Mouse (Mus musculus) mouse trophoblast stem cell (cell line): ENCODE results near the gene Uggt1.

ENCODE experiments used
- in situ Hi-C, 2 experiments: fragments of 300-500 bp; cut with MseI, MboI; formaldehyde crosslinking; loops; 2 replicates in 1 of 2; 3 replicates in 1 of 2; pipeline ENCODE4 v1.15.1; 2025

Gene Uggt1

DNA sequence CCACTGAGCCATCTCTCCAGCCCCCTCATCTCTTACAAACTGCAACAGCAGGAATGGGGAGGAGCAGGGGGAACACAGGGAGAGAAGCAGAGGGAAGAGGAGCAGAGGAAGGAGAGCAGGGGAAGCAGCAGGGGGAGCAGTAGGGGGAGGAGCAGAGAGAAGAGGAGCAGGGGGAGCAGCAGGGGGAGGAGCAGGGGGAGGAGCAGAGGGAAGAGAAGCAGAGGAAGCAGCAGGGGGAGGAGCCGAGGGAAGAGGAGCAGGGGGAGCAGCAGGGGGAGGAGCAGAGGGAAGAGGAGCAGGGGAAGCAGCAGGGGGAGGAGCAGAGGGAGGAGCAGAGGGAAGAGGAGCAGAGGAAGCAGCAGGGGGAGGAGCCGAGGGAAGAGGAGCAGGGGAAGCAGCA is 14.1 kb upstream of the Uggt1 start:
- in situ Hi-C loops, result no loop called here

- in situ Hi-C loops, result no loop called here
Measured at GRCm38 (mm10) chr1:36257276-36257675, 12.8 kb upstream of the Uggt1 start.

- in situ Hi-C loops, result no loop called here
Measured at GRCm38 (mm10) chr1:36255871-36256640, 11.5 kb upstream of the Uggt1 start.

DNA sequence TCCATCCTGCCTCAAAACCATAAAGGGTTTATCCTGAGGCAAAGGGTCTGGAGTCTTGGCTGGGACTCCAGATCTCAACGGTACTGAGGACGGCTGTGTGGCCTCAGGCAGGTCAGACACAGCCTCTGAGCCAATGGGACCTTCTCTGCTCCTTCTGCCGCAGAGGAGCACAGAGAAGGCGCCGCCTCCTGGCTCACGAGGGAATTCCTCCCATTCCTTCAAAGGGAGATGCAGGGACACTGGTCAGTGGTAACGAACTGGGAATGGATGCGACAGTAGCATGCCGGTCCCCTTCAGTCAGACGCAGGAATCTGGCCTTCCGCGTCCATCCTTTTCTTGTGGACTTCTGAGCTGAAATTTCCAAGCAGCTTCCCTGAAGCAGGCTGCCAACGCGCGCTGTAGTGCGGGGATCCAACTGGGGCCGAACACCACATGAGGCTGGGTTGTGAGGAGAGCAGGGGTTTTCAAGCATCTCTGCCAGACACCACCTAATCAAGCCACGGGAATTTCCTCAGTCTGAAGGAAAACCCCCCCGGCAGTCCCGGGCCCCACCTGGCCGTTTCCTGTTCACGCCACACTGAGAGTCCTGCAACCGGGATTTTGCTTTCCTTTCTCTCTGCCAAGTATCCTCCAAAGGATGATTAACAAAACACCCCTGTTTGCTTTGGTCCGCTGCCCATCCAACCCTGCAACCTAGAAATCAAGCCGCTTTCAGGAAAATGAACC is 10.3 kb upstream of the Uggt1 start:
- in situ Hi-C loops, result no loop called here

DNA sequence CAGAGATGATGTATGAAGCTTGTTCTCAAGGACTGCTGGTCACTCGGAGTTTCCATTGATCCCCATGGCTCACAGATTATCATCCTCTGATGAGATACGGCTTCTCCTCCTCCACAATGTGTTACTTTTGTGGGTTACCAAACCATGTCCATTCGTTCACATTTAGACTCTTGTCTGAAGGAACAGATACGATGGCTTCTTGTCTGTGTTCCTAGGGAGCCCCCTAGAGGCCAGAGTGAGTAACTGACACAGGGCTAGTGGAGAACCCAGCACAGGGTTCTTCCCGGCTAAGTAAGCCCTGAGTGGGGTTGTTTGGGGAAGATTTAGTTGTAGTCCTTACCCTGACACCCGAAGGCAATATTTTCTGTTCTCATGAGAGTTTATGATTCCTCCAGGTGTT is 8.3 kb upstream of the Uggt1 start:
- in situ Hi-C loops, result no loop called here

- in situ Hi-C loops, result no loop called here
Measured at GRCm38 (mm10) chr1:36251426-36251825, 6.9 kb upstream of the Uggt1 start.

- in situ Hi-C loops, result no loop called here
Measured at GRCm38 (mm10) chr1:36246688-36247087, 2.2 kb upstream of the Uggt1 start.

GRCm38 (mm10) chr1:36244828-36245215 is 302 bp upstream of the Uggt1 start:
- in situ Hi-C loops, result no loop called here

DNA sequence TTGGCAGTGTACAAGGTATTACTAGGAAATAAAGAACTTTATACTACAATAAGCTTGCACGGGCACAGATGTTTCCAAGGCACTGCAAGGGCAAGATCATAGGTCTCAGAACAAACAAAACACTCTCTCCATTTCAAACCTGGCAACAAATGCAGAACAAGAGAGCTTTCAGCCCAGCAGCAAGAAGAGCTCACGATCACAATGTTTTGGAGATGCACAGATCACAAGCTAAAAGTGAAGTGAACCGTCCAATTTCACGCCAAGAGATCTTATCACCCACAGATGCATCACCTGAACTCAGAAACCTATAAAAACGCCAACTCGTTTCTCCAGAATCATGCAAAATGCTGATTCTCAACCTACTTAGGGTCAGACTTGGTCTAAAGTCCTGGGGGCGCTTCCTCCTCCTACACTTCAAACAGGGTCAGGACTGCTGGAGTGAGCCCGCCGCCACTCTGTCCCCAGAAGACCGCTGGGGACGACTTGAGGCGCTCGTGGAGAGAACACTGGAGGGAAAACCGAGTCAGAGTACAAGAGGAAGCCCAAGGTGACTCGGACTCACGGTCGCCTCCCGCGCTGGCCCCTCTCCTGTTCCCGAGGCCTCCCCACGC is 968 bp downstream of the Uggt1 start:
- in situ Hi-C loops, result no loop called here

- in situ Hi-C loops, result no loop called here
Measured at GRCm38 (mm10) chr1:36241903-36242429, 2.6 kb downstream of the Uggt1 start.

DNA sequence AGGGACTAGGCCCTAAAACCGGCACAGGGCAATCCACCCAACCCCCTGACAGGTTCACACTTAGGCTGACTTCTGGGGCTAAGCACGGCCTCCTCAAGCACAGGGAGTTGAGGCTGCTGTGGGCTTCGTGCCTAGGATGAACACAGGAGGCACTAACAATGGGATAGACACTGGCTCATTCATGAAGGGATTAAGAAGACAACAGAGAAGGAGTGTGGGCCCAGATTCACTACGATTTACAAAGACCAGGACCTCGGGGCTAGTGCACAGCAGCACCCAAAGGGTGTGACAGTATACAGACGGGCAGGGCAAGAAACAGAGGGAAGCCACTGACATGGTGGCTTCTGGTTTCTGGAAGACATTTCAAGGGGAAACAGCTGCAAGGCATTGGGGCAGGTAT is 4.3 kb downstream of the Uggt1 start:
- in situ Hi-C loops, result no loop called here

GRCm38 (mm10) chr1:36239396-36239795 is 5.1 kb downstream of the Uggt1 start:
- in situ Hi-C loops, result no loop called here

DNA sequence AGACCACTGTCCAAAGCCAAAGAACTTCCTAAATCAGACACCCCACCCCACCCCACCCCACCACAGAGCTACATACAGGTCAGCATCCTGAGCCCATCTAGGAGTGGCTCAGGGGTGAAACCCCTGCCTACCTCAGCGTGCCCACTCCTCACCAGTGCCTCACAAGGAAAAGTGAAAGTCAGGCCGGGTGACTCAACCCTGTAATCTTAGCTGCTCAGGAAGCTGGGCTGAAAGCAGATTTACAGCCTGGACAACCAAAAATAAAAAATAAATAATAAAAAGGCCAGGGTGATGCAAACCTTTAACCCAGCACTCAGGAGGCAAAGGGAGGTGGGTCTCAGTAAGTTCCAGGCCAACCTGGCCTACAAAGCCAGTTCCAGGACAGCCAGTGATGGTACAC is 8.7 kb downstream of the Uggt1 start:
- in situ Hi-C loops, result no loop called here

DNA sequence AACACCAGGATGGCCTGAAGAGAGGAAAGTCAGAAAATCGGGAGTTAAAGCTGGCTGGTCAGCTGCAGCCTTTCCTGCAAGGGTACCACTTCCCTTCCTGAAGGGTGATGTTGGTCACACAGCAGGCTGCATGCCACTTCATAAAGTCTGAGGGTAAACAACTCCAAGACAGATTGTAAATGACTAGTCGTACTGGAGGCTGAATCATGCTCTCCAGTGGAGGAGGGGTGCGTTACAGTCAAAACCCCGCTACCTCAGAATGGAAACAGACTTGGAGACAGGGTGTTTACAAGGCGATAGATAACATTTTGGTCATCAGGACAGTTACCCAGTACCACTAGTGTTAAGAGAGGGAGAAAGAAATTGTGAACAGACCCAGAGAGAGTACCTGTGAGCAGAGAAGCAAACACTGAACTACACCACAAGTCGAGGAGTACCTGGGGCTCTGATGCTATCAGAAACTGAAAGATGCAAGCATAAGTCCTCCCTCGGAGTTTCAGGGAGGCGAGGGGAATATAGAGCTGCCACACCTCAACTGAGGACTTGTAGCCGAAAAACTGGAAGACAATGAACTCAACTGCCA is 9.4 kb downstream of the Uggt1 start:
- in situ Hi-C loops, result no loop called here

DNA sequence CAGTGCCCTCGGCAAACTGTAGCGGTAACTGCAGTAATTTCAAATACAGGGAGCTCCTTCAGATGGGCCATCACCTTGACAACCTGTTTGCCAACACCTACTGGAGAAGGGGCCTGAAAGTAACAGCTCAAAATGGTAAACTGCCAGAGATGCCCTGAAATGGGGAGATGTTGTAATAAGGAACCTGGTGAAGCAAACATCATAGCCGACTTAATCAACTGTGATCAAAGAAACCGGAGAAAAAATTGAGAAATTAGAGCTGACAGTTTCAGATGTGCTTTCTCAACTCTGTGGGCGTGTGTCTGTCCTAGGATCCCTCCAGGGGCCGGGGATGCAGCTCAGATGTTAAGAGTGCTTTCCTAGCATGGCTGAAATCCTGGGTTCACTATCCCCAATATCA is 11.3 kb downstream of the Uggt1 start:
- in situ Hi-C loops, result no loop called here

DNA sequence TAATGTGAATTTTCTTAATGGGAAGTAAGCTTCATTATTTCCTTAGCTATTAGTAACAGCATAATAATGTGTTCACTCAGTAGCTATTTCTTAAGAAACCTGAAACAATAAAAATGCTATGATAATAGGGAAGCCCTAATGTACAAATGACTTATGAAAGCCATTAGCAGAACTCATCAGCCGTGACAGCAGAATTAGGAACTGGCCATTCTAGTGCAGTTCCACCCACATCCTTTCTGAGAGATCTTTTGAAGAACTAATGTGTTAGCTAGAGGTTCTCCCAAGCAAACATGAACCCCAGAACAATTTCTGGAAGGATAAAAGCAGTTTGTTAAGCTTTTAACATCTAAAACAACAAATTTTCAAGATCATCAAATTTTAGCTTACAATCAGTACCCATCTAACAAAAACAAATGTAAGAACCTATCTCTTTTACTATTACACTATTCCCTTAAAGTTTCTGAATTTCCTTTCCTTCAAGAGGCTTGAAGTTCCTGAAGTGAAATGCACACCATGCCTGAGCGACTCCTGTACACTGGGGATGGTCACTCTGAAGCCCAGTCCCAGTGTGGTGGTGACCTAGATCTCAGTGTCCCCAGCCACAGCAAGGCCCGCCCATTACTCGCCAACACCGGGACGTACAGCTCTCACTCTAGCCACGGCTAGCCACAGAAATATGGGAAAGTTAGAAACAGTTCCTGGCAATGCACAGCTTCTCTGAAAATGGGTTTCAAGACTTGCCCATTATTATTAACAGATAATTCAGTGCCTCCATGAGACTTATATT is 13.4 kb downstream of the Uggt1 start:
- in situ Hi-C loops, result no loop called here

GRCm38 (mm10) chr1:36228461-36228860 is 16.1 kb downstream of the Uggt1 start:
- in situ Hi-C loops, result no loop called here

DNA sequence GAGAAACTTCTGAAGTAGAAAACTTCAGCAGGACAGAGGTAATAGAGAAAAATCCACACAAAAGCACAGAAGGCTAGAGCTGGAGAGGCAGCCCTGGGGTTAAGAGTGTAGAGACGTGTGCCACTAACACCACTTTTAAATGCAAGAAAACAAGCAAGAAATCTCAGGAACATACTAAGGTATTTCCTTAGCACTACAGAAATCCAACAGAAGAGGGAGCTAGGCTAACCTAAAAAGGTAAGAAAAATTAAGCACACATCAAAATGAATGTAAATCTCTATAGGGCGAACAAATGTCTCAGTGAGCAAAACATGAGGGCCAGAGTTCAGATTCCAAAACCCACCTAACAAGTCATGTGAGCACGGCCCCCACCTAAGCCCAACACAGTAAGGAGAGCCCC is 19.9 kb downstream of the Uggt1 start:
- in situ Hi-C loops, result no loop called here

GRCm38 (mm10) chr1:36214324-36214723 is 30.2 kb downstream of the Uggt1 start:
- in situ Hi-C loops, result no loop called here

DNA sequence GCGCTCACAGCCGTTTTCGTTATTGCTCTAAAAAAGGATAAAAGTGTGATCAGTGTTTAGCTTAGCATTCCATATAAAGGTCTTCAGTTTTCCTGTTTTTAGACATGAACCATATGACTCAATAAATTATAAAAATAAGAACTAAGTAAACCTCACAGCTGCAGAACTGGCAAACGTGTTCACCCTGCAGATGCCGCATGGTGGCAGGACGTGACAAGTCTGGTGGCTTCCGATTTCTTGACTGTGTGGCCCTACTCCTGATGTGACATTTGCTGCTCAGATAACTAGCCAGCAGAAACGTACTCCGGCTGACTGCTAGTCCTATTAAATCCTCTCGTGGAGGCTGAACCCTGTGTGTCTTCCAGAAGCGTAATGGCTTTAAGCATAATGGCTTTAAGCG is 42.8 kb downstream of the Uggt1 start:
- in situ Hi-C loops, result no loop called here

DNA sequence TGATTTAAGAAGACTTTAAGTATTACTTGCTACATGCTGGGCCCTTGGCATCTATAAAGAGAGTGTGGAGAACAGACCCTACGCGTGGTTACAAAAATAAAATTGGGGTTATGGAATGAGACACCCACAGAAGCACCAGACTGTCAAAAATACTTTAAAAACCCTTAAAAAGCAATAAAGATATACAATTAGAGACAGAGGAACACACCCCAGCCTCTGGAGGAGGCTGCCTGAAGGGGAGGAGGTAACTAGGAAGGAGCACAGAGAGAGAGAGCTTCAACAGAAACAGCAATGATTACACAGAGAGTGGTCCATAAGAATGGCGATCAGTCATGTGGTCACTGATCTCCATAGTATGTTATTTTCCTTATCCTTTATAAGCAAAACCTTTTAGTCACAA is 50.0 kb downstream of the Uggt1 start:
- in situ Hi-C loops, result no loop called here

DNA sequence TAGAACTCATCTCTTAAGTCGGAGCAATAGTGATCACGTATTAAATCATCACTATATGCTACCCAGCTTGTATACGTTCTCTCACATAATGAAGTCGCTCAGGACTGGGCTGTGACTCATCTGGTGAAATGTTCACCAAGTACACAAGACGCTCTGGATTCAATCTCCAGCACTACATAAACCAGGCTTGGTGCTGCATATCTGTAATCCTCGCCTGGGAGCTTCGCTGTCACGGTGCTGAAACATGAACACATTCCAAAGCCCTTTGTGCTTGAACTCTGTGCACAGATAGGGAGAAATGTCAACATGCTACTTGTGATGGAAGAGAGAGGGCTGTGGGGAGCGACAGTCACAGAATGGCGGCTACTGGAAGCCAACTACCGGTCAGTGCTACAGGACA is 52.6 kb downstream of the Uggt1 start:
- in situ Hi-C loops, result no loop called here
